Mouse (Mus musculus) limb, embryonic 14.5 days (tissue): ENCODE results near the gene Best3. TPM values are rescaled to one million over a fixed set of nuclear protein-coding genes. Genes with fewer than 3 reads are reported as not detected.
"Not testable (repeated sequence)": the region's sequence is repeated elsewhere in the genome, so short reads cannot be mapped to it uniquely, and the experiment has no call there.

Source experiments
- ATAC-seq: fragments of 200-750 bp; cut with Nextera tagmentation; 2 replicates; pipeline ENCODE4 v1.8.0; 2017; ENCODE audit warnings: low read depth, moderate number of reproducible peaks, moderate TSS enrichment; ENCODE audit not compliant: low FRiP score
- DNase-seq: peaks from one replicate; pipeline ENCODE4 v3.0.0-alpha.2; 2015; ENCODE audit warnings: low spot score
- H3K27ac ChIP-seq: fragments of 300-500 bp; sonication (generic); replicated peaks from 2 replicates; pipeline ENCODE4 v1.5.1; 2014; ENCODE audit warnings: low read depth, mild to moderate bottlenecking, low read length, moderate library complexity, mixed read lengths
- H3K27me3 ChIP-seq: fragments of 300-500 bp; sonication (generic); 2 replicates; pipeline ENCODE4 v1.6.1; 2014; ENCODE audit warnings: low read length, mixed read lengths; ENCODE audit not compliant: control insufficient read depth, insufficient read depth
- H3K36me3 ChIP-seq: fragments of 300-500 bp; sonication (generic); 2 replicates; pipeline ENCODE4 v1.6.1; 2014; ENCODE audit warnings: mild to moderate bottlenecking, low read length, moderate library complexity, mixed read lengths; ENCODE audit not compliant: control insufficient read depth, insufficient read depth
- H3K4me1 ChIP-seq: fragments of 300-500 bp; sonication (generic); 2 replicates; pipeline ENCODE4 v1.6.1; 2014; ENCODE audit warnings: antibody characterized with exemption, low read length, mixed read lengths; ENCODE audit not compliant: control insufficient read depth, insufficient read depth
- H3K4me2 ChIP-seq: fragments of 300-500 bp; sonication (generic); replicated peaks from 2 replicates; pipeline ENCODE4 v1.6.1; 2014; ENCODE audit warnings: low read depth, mild to moderate bottlenecking, low read length, moderate library complexity; ENCODE audit not compliant: severe bottlenecking
- H3K4me3 ChIP-seq: fragments of 300-500 bp; sonication (generic); replicated peaks from 2 replicates; pipeline ENCODE4 v1.5.1; 2014; ENCODE audit warnings: low read length
- H3K9ac ChIP-seq: fragments of 300-500 bp; sonication (generic); 2 replicates; pipeline ENCODE4 v1.6.1; 2014; ENCODE audit warnings: mild to moderate bottlenecking, low read depth, low read length, moderate library complexity; ENCODE audit not compliant: severe bottlenecking
- H3K9me3 ChIP-seq: fragments of 300-500 bp; sonication (generic); 2 replicates; pipeline ENCODE4 v1.6.1; 2016; ENCODE audit warnings: low read length; ENCODE audit not compliant: control insufficient read depth
- POLR2A ChIP-seq: fragments of 200-500 bp; IDR thresholded peaks from 2 replicates; pipeline ENCODE4 v1.8.0; 2012; ENCODE audit warnings: inconsistent platforms, mild to moderate bottlenecking, moderate library complexity, borderline replicate concordance; ENCODE audit not compliant: insufficient read depth, insufficient read length; ENCODE audit errors: extremely low read depth
- WGBS: fragments of 180-500 bp; shearing (Covaris S2); extraction: QIAGEN DNeasy Blood & Tissue Kit; methylation state at CpG from one replicate; pipeline ENCODE4 v1.1.7; 2014; 5-methylcytosine and 5-hydroxymethylcytosine counted together
- polyA plus RNA-seq, 2 experiments: library from polyadenylated mRNA; depleted of rRNA in 1 of 2; stranded (reverse) in 1 of 2; unstranded in 1 of 2; fragments of >200 nt; fragmentation: Nextera tagmentation in 1 of 2; extraction: Ambion mirVana in 1 of 2; gene quantifications; 2 replicates each; pipeline versions ENCODE4 v1.2.1 to v1.2.3; 2012 to 2014

Best3 gene
- polyA plus RNA-seq, 2 experiments, result 1.4 to 3.1 TPM

- Histone ChIP-seq H3K27ac (no peak overlapping the region), H3K27me3 (no peaks in the 10 kb centered on the region), H3K4me2 (no peak overlapping the region), H3K4me3 (no peak overlapping the region), H3K9ac (no peak overlapping the region), H3K36me3 (no peaks in the 10 kb centered on the region), H3K9me3 (no peaks in the 10 kb centered on the region), H3K4me1 (peaks cover 4% of the 10 kb centered on the region)
- 51% methylated on average over 8 of the region's 8 CpGs for WGBS
- DNase-seq (no peak), ATAC-seq (no peak)
- no peak for TF ChIP-seq POLR2A
Observed at GRCm38 (mm10) chr10:117026176-117026575, 40.1 kb downstream of the Best3 start.

- Histone ChIP-seq H3K36me3 (no peaks in the 10 kb centered on the region), H3K27me3 (no peaks in the 10 kb centered on the region), H3K9ac (no peak overlapping the region), H3K4me3 (no peak overlapping the region), H3K4me2 (no peak overlapping the region), H3K27ac (no peak overlapping the region), H3K4me1 (peaks cover 6% of the 10 kb centered on the region; the same call in 1 of the 2 replicates), H3K9me3 (no peaks in the 10 kb centered on the region)
- DNase-seq, result no peak
- 92% methylated on average over 3 of the region's 3 CpGs for WGBS
- no peak for ATAC-seq
- no peak for TF ChIP-seq POLR2A
Observed at GRCm38 (mm10) chr10:117031160-117031559, 45.0 kb downstream of the Best3 start.

GRCm38 (mm10) chr10:117033785-117034184, 47.7 kb downstream of the Best3 start:
- no peak overlapping the region for H3K4me3 ChIP-seq
- no peaks in the 10 kb centered on the region for H3K9me3 ChIP-seq
- H3K27me3 ChIP-seq, result no peaks in the 10 kb centered on the region
- H3K4me1 ChIP-seq, result peaks cover 6% of the 10 kb centered on the region; the same call in 1 of the 2 replicates
- no peak for TF ChIP-seq POLR2A
- H3K4me2 ChIP-seq, result no peak overlapping the region
- no peaks in the 10 kb centered on the region for H3K36me3 ChIP-seq
- WGBS, result 23% methylated on average over 8 of the region's 8 CpGs
- no peak overlapping the region for H3K9ac ChIP-seq
- ATAC-seq (peak; percentile 53), DNase-seq (peak; percentile 81)
- H3K27ac ChIP-seq, result no peak overlapping the region

GRCm38 (mm10) chr10:117040355-117040754, 54.2 kb downstream of the Best3 start:
- TF ChIP-seq POLR2A, result no peak
- DNase-seq (peak; percentile 49), ATAC-seq (no peak)
- Histone ChIP-seq H3K4me2 (no peak overlapping the region), H3K9me3 (no peaks in the 10 kb centered on the region), H3K27me3 (no peaks in the 10 kb centered on the region), H3K36me3 (no peaks in the 10 kb centered on the region), H3K4me3 (no peak overlapping the region), H3K9ac (no peak overlapping the region), H3K27ac (no peak overlapping the region), H3K4me1 (peaks cover 3% of the 10 kb centered on the region; the same call in 1 of the 2 replicates)
- WGBS, result 61% methylated on average over 6 of the region's 6 CpGs

GRCm38 (mm10) chr10:117042295-117042694, 56.2 kb downstream of the Best3 start:
- no peak for DNase-seq
- Histone ChIP-seq H3K4me3 (no peak overlapping the region), H3K27ac (no peak overlapping the region), H3K27me3 (no peaks in the 10 kb centered on the region), H3K9ac (no peak overlapping the region), H3K36me3 (no peaks in the 10 kb centered on the region), H3K4me1 (peaks cover 7% of the 10 kb centered on the region; the same call in 1 of the 2 replicates), H3K9me3 (no peaks in the 10 kb centered on the region), H3K4me2 (no peak overlapping the region)
- TF ChIP-seq POLR2A, result no peak
- WGBS, result 88% methylated on average over 14 of the region's 14 CpGs
- ATAC-seq, result no peak

GRCm38 (mm10) chr10:117043497-117044166, 57.5 kb downstream of the Best3 start:
- not testable (repeated sequence) for H3K4me3 ChIP-seq, DNase-seq, H3K4me1 ChIP-seq, H3K27ac ChIP-seq, ATAC-seq, H3K9ac ChIP-seq, H3K36me3 ChIP-seq, H3K27me3 ChIP-seq, H3K9me3 ChIP-seq
- peak overlapping the region; percentile 22; the same call in 1 of the 2 replicates for H3K4me2 ChIP-seq
- WGBS, result 32% methylated on average over 15 of the region's 16 CpGs
